Mouse (Mus musculus) liver, embryonic 14.5 days (tissue): ENCODE data around the gene Ninj2.

Source experiments
- CTCF ChIP-seq: IDR thresholded peaks from 2 replicates; pipeline ENCODE4 v1.5.1; 2016; ENCODE audit warnings: antibody characterized with exemption, low read depth, control low read depth
- EP300 ChIP-seq: IDR thresholded peaks from 2 replicates; pipeline ENCODE4 v1.6.1; 2016; ENCODE audit warnings: antibody characterized with exemption, low read depth

DNA sequence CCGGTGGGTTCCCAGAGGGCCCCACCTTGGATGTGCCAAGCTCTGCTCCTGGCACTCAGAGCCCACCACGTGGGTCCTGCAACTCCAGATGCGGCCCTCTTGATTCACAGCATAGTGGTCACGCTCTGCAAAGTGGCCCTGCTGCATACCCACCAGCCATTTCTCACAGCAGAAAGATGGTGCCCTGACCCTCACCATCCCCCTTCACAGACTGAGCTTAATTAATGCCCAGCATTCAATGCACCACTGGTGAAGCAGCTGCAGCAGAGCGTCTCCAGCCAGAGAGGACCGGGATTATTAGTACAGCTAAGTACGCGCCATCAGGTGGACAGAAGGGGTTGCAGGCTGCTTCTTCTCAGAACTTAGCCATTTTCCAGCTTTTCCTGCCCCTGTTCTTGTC, 109.3 kb downstream of the Ninj2 start:
- TF ChIP-seq CTCF (no peak), EP300 (no peak)
